Mouse (Mus musculus): ENCODE results near the gene Ltv1.

GRCm38 (mm10) chr10:13168461-13168860 is 24.5 kb downstream of the Ltv1 start:
- TF ChIP-seq CTCF (conservative IDR thresholded peaks at IDR 0.05; ENCODE audit: low read length) (no peak), NANOG (IDR thresholded peaks at IDR 0.05; ENCODE audit: borderline replicate concordance, low read length) (no peak)
